Mouse (Mus musculus) liver, postnatal 0 days (tissue): ENCODE data around the gene Rhobtb3.

ENCODE experiments used
- CTCF ChIP-seq: sonication (generic); IDR thresholded peaks from 2 replicates; pipeline ENCODE4 v1.5.1; 2016; ENCODE audit warnings: antibody characterized with exemption, low read depth
- EP300 ChIP-seq: IDR thresholded peaks from 2 replicates; pipeline ENCODE4 v1.6.1; 2016; ENCODE audit warnings: antibody characterized with exemption, low read depth, mild to moderate bottlenecking

- no peak for TF ChIP-seq CTCF
- no peak for TF ChIP-seq EP300
Measured at GRCm38 (mm10) chr13:75976649-75977048, 32.9 kb upstream of the Rhobtb3 start.
